Mouse (Mus musculus) limb, embryonic 15.5 days (tissue): Measurements from ENCODE around the gene Ccdc93. TPM values are rescaled to one million over a fixed set of nuclear protein-coding genes. Genes with fewer than 3 reads are reported as not detected.
A peak's percentile ranks its signal among the peaks of the same experiment; 100 is the strongest.

Source experiments
- ATAC-seq: fragments of 200-750 bp; cut with Nextera tagmentation; 2 replicates; pipeline ENCODE4 v1.8.0; 2017; ENCODE audit warnings: low read depth, moderate TSS enrichment; ENCODE audit not compliant: insufficient number of reproducible peaks, low FRiP score, low TSS enrichment
- H3K27ac ChIP-seq: fragments of 300-500 bp; sonication (generic); 2 replicates; pipeline ENCODE4 v1.5.1; 2015; ENCODE audit warnings: moderate library complexity, mild to moderate bottlenecking, inconsistent platforms
- H3K27me3 ChIP-seq: fragments of 300-500 bp; sonication (generic); 2 replicates; pipeline ENCODE4 v1.6.1; 2015; ENCODE audit warnings: inconsistent platforms
- H3K36me3 ChIP-seq: fragments of 300-500 bp; sonication (generic); 2 replicates; pipeline ENCODE4 v1.6.1; 2015; ENCODE audit warnings: inconsistent platforms
- H3K4me1 ChIP-seq: fragments of 300-500 bp; sonication (generic); 2 replicates; pipeline ENCODE4 v1.6.1; 2015; ENCODE audit warnings: inconsistent platforms
- H3K4me2 ChIP-seq: fragments of 300-500 bp; sonication (generic); 2 replicates; pipeline ENCODE4 v1.6.1; 2015; ENCODE audit warnings: mild to moderate bottlenecking, inconsistent platforms
- H3K4me3 ChIP-seq: fragments of 300-500 bp; sonication (generic); 2 replicates; pipeline ENCODE4 v1.5.1; 2015; ENCODE audit warnings: mild to moderate bottlenecking, inconsistent platforms
- H3K9ac ChIP-seq: fragments of 300-500 bp; sonication (generic); 2 replicates; pipeline ENCODE4 v1.6.1; 2015; ENCODE audit warnings: inconsistent platforms
- H3K9me3 ChIP-seq: fragments of 300-500 bp; sonication (generic); 2 replicates; pipeline ENCODE4 v1.6.1; 2016; ENCODE audit warnings: inconsistent platforms
- WGBS: fragments of 180-500 bp; shearing (Covaris S2); methylation state at CpG from one replicate; pipeline ENCODE4 v1.1.7; 2015; 5-methylcytosine and 5-hydroxymethylcytosine counted together
- polyA plus RNA-seq: library from polyadenylated mRNA; unstranded; fragments of >200 nt; fragmentation: Nextera tagmentation; extraction: Ambion mirVana; gene quantifications from 2 replicates; pipeline ENCODE4 v1.2.1, GENCODE M21; 2015

Gene Ccdc93
- polyA plus RNA-seq, 1 experiment from 2014 or later: 14.3 TPM

DNA sequence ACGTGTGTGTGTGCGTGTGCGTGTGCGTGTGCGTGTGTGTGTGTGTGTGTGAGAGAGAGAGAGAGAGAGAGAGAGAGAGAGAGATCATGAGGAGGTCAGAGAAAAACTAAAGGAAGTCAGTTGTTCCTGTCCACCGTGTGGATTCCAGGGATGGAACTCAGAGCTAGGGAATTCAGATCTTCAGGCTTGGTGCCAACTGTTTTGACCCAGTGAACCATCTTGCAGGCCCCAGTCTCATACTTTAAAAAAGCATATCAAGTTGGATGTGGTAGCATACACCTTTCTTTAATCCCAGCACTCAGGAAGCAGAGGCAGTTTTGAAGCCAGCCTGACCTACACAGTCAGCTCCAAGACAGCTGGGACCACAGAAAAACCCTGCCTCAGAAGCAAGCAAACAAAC lies 98.4 kb downstream of the Ccdc93 start:
- WGBS: 79% methylated on average over 6 of the region's 6 CpGs
- no peaks in the 10 kb centered on the region for H3K36me3 ChIP-seq
- H3K9ac ChIP-seq: no peak overlapping the region
- peaks cover 14% of the 10 kb centered on the region for H3K4me1 ChIP-seq
- H3K27me3 ChIP-seq: peaks cover 18% of the 10 kb centered on the region
- ATAC-seq: no peak
- no peaks in the 10 kb centered on the region for H3K9me3 ChIP-seq
- H3K27ac ChIP-seq: no peak overlapping the region
- H3K4me3 ChIP-seq: no peak overlapping the region
- no peak overlapping the region for H3K4me2 ChIP-seq

- no peak overlapping the region for H3K9ac ChIP-seq
- H3K36me3 ChIP-seq: no peaks in the 10 kb centered on the region
- WGBS: 67% methylated on average over 7 of the region's 7 CpGs
- H3K4me1 ChIP-seq: peaks cover 14% of the 10 kb centered on the region
- peaks cover 18% of the 10 kb centered on the region for H3K27me3 ChIP-seq
- no peak for ATAC-seq
- no peak overlapping the region for H3K4me2 ChIP-seq
- no peaks in the 10 kb centered on the region for H3K9me3 ChIP-seq
- H3K4me3 ChIP-seq: no peak overlapping the region
- no peak overlapping the region for H3K27ac ChIP-seq
Measured at GRCm38 (mm10) chr1:121531439-121531838, 100.6 kb downstream of the Ccdc93 start.

- Histone ChIP-seq H3K9ac (no peak overlapping the region), H3K9me3 (no peaks in the 10 kb centered on the region), H3K4me1 (no peaks in the 10 kb centered on the region), H3K4me2 (no peak overlapping the region), H3K36me3 (no peaks in the 10 kb centered on the region), H3K27ac (no peak overlapping the region), H3K27me3 (no peaks in the 10 kb centered on the region), H3K4me3 (no peak overlapping the region)
- ATAC-seq: no peak
- WGBS: 78% methylated on average over 8 of the region's 8 CpGs
Measured at GRCm38 (mm10) chr1:121540361-121540760, 109.5 kb downstream of the Ccdc93 start.

DNA sequence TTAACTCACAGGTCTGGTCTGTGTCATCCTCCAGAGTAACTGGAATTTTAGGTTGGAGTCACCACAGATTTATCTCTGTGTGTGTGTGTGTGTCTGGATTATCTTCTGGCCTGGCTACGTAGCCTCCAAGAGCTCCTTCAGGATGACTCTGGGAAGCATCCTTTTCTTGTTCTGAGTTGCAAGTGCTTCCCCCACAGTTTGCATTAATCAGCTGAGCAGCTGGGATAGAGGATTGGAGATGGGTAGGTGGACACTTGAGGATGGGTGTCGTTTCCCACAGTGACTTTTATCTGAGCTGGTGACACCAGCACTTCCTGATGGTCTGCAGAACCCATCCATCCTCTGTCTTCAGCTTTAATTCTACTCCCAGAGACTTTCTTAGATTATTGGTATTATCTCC lies 116.0 kb downstream of the Ccdc93 start:
- Histone ChIP-seq H3K27me3 (no peaks in the 10 kb centered on the region), H3K36me3 (peaks cover 13% of the 10 kb centered on the region), H3K9ac (no peak overlapping the region), H3K4me1 (no peaks in the 10 kb centered on the region), H3K4me2 (no peak overlapping the region), H3K4me3 (no peak overlapping the region), H3K27ac (no peak overlapping the region), H3K9me3 (no peaks in the 10 kb centered on the region)
- ATAC-seq: no peak
- 83% methylated on average over 2 of the region's 2 CpGs for WGBS

DNA sequence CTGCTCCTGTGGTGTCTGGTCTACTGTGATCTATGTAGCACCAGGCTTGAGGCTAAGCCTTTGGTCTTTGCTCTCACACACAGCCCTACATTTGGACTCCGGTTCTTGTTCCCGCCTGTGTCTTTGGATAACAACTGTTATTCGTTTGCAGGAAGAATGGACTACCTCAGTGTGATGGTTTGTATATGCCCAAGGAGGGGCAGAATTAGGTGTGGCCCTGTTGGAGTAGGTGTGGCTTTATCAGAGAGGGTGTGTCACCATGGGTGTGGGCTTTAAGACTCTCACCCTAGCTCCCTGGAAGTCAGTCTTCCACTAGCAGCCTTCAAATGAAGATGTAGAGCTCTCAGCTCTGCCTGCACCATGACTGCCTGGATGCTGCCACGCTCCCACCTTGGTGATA lies 117.8 kb downstream of the Ccdc93 start:
- Histone ChIP-seq H3K27ac (no peak overlapping the region), H3K9me3 (no peaks in the 10 kb centered on the region), H3K4me3 (no peak overlapping the region), H3K27me3 (no peaks in the 10 kb centered on the region), H3K36me3 (peaks cover 26% of the 10 kb centered on the region), H3K9ac (no peak overlapping the region), H3K4me2 (no peak overlapping the region), H3K4me1 (no peaks in the 10 kb centered on the region)
- no peak for ATAC-seq
- 89% methylated on average over 4 of the region's 4 CpGs for WGBS

GRCm38 (mm10) chr1:121549456-121549855 lies 118.6 kb downstream of the Ccdc93 start:
- WGBS: 71% methylated on average over 4 of the region's 4 CpGs
- no peaks in the 10 kb centered on the region for H3K9me3 ChIP-seq
- ATAC-seq: no peak

DNA sequence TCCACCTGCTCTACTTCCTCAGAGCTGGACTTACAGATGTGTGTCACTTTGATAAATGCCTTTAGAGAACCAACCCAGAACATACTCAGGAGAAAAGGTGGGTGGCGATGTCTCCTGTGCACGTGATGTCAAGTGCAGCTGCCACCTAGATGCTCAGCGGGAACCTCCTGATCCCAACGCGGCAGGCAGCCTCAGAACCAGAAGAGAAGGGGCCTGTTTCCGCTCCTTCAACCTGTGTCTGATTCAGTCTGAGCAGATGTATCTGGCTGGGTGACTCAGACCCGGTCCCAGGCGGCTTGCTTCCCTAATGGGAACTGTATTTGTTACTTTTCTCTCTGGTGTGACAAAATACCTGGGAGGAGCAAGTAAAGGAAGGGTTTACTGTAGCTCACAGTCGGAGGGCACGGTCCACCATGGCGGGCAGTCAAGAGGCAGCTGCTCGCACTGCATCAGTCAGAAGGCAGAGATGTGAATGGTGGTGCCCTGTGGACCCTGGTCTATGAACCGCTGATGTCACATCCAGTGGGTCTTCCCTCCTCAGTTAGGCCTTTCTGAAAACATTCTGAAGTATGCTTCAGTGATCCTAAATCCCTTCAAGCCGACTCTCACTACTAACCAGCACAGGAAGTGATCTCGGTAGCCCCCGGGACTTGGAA lies 120.1 kb downstream of the Ccdc93 start:
- 83% methylated on average over 16 of the region's 16 CpGs for WGBS

More at GRCm38 (mm10) chr1:121549456-121549855, 118.6 kb downstream of the Ccdc93 start:
- Histone ChIP-seq H3K9ac (no peak overlapping the region), H3K36me3 (peaks cover 31% of the 10 kb centered on the region), H3K4me2 (no peak overlapping the region), H3K27me3 (no peaks in the 10 kb centered on the region), H3K27ac (no peak overlapping the region), H3K4me3 (no peak overlapping the region), H3K4me1 (no peaks in the 10 kb centered on the region)

DNA sequence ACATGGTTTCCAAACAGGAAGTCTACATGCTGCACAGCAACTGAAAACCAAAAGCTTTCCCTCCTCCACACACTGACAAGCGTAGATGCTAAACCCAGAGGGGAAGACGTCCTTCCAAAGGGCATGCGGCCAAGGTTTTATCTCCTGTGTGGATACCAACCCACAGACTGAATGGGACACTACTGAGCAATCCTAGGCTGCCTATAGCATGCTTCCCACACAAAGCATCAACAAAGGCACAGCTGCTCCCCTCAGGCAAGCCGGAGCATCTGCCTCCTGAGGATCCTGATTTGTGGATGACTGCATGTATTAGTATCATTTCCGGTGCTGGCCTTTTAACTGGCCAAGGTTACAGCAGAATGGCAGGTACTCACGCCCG lies 120.6 kb downstream of the Ccdc93 start:
- Histone ChIP-seq H3K27me3 (no peaks in the 10 kb centered on the region), H3K36me3 (peaks cover 51% of the 10 kb centered on the region), H3K9me3 (no peaks in the 10 kb centered on the region), H3K27ac (no peak overlapping the region), H3K4me3 (no peak overlapping the region), H3K4me2 (no peak overlapping the region), H3K4me1 (no peaks in the 10 kb centered on the region), H3K9ac (no peak overlapping the region)
- 86% methylated on average over 7 of the region's 7 CpGs for WGBS
- 0 out of 2 replicates have a peak, but pooled peaks have one; percentile 7 for ATAC-seq

More for the DNA sequence above, 120.1 kb downstream of the Ccdc93 start:
- no peak overlapping the region for H3K4me2 ChIP-seq
- ATAC-seq: 0 out of 2 replicates have a peak, but pooled peaks have one; percentile 40
- H3K27ac ChIP-seq: no peak overlapping the region
- H3K9me3 ChIP-seq: no peaks in the 10 kb centered on the region
- H3K4me1 ChIP-seq: no peaks in the 10 kb centered on the region
- H3K36me3 ChIP-seq: peaks cover 46% of the 10 kb centered on the region
- H3K4me3 ChIP-seq: no peak overlapping the region
- H3K27me3 ChIP-seq: no peaks in the 10 kb centered on the region
- H3K9ac ChIP-seq: no peak overlapping the region

Other genes with a start within 250 kb of the Ccdc93 start
- gene Insig2, start 98.5 kb upstream of the Ccdc93 start, polyA plus RNA-seq: 41.0 and 44.1 TPM in 2 replicates
- 0.84 and 1.4 TPM in 2 replicates for gene Htr5b, start 97.4 kb downstream of the Ccdc93 start, polyA plus RNA-seq
- gene Ddx18, start 136.9 kb downstream of the Ccdc93 start, polyA plus RNA-seq: 48.2 and 62.9 TPM in 2 replicates